Mouse (Mus musculus) frontal cortex, postnatal 25 days (tissue): ENCODE results near the gene Taar6.
A peak's percentile ranks its signal among the peaks of the same experiment; 100 is the strongest.

Source experiments
- DNase-seq, 2 experiments: peaks; one replicate each; pipeline ENCODE4 v3.0.0; 2022; ENCODE audit warnings: low spot score in 2 of 2

Gene Taar6

DNA sequence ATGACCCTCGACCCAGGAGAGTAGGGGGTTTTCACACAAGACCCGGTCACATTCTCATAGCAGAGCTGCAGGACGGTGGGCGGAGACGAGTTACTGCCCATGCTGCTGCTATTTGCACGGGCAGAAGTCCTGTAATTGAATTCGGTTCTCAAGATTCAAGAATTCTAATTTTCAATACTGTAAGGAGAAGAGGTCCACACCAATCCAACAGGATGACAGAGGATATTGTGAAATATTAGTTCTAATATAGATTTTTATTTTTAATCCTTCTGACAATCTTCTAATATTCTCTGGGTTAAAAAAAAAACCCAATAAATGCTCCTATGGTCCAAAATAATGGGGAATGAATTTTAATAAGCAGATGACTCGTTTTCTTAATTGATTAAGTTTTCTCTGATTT lies at the start of gene Taar6:
Taar6 (minus strand) TSS at position 101 of the 400 bp plus-strand sequence.
- no peak for DNase-seq

DNA sequence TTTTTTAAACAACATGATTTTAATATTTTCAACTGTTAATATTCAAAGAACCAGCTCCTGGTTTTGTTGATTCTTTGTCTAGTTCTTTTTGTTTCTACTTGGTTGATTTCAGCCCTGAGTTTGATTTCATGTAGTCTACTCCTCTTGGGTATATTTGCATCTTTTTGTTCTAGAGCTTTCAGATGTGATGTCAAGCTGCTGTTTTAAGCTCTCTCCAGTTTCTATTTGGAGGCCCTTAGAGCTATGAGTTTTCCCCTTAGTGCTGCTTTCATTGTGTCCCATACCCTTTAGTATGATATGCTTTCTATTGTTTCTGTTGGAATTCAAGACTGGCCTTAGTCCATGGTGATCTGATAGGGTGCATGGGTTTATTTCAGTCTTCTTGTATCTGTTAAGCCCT lies 45.9 kb upstream of the Taar6 start:
- DNase-seq = no peak

DNA sequence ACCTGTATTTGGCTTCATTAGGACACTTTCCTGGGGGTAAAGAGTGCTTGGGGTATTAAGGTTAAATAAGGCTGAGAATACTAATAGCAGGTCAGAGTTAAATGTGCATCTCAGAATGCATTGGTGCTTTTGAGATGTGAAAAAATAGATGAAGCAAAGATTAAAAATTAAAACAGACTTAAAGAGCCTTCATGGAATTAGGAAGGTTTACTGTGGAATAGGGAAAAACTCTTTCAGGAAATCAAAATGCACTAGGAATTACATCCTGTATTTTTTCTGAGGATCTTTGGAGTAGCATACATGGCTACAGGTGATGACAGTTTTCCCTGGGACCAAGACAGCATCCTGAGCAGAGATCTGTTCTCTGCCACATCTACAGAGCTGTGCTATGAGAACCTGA lies 41.5 kb upstream of the Taar6 start, which contains the start of gene Taar7d:
Taar7d (plus strand) TSS at position 301 of the 400 bp plus-strand sequence.
- DNase-seq = no peak

DNA sequence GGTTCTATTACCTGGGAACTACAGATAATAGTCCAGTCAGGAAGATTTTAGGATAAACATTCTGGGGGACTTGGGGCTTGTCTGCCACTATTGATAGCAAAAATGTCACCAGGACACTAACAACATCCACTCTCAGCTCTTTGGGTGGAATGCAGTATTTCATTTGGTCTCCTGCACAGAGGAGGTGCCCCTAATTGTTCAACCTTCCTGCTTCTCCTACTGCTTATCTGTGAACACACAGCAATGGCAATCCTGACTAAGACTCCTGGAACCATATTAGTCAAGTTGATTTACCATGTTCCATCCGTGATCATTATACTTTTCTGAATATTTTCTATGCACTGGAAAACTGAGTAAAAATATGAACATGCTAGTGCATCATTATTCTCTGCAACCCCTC lies 22.7 kb upstream of the Taar6 start:
- DNase-seq = no peak

DNA sequence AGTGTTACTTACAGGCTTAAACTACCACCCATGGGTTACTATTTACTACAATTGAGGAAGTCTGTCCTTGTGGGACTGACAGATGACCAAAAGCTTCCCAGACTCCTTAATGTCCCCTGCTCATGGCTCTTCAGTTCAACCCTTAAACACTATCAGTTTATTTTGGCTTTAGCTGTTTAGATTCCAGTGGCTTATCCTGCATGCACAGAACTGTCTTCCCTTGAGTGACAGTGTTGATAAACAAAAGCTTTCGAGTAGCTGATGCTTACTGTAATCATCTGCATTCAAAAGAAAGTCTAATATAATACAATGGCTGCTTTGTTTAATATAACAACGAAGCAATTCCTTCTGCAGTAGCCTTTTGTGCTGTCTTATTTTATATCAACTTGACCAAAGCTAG lies 21.6 kb upstream of the Taar6 start:
- DNase-seq = no peak

DNA sequence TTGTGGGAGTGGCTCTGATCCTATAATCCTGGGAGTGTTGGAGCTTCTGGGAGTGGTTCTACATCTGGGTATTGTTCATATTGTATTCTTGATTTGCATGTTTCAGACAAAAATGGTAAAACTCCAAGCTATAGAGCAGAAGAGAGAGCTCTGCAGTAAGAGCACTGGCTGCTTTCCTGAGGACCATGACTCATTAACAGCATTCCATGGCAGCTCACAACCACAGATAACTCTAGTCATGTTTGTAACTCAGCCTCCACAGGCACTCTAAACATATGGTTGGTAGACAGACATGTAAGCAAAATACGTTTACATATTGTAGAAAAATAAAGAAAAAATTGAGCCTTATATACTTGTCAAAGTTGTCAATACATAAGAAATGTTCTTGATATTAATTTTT lies 21.0 kb upstream of the Taar6 start:
- DNase-seq = no peak

DNA sequence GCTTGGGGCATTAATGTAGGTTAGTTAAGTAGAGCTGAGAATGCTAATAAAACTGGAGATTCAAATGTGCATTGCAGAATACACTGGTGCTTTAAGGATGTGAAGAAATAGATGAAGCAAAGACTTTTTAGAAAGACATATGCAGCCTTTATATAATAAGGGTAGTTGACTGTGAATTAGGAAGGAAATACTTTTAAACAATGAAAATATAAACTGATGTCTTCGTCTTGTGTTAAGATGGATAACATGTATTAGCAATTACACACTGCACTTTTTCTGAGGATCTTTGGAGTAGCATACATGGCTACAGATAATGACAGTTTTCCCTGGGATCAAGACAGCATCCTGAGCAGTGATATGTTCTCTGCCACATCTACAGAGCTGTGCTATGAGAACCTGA lies 14.2 kb upstream of the Taar6 start, which contains the start of gene Taar7b:
Taar7b (plus strand) TSS at position 301 of the 400 bp plus-strand sequence.
- no peak for DNase-seq

DNA sequence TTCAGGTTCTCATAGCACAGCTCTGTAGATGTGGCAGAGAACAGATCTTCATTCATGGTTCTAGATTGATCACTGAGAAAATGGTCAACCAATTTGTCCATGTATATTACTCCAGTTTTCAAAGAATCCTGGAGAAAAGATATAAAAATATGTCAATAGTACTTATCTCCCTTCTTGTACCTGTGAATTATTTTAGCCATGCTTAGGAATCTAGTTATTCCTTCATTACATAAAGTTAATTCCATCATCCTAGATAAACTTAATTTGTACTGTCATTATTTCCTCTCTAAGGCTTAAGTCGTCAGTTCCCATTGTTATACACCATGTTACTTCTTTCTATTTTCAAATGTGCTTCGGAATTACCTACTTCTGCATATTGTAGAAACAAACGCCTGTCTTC lies 7.9 kb upstream of the Taar6 start, which contains the start of gene Taar7a:
Taar7a (minus strand) TSS at position 101 of the 400 bp plus-strand sequence.
- DNase-seq = no peak

DNA sequence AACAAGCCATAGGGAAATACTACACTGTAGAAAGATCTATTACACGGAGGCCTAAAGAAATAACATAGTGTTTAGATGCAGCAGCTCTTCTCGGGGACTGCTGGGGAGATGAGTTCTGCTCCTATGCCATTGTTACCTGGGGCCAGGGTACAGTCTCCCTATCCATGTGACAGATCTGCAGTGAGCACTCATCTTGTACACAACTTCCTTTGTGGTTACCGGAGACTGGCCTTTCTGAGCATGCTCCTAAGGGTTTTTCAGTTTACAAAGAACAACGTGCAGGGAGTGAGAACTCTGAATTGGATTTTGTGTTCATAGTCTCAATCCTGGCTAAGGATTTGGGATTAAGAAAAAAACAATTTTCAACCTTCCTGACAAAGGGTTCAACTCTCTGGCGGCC lies 973 bp upstream of the Taar6 start:
- no peak for DNase-seq

DNA sequence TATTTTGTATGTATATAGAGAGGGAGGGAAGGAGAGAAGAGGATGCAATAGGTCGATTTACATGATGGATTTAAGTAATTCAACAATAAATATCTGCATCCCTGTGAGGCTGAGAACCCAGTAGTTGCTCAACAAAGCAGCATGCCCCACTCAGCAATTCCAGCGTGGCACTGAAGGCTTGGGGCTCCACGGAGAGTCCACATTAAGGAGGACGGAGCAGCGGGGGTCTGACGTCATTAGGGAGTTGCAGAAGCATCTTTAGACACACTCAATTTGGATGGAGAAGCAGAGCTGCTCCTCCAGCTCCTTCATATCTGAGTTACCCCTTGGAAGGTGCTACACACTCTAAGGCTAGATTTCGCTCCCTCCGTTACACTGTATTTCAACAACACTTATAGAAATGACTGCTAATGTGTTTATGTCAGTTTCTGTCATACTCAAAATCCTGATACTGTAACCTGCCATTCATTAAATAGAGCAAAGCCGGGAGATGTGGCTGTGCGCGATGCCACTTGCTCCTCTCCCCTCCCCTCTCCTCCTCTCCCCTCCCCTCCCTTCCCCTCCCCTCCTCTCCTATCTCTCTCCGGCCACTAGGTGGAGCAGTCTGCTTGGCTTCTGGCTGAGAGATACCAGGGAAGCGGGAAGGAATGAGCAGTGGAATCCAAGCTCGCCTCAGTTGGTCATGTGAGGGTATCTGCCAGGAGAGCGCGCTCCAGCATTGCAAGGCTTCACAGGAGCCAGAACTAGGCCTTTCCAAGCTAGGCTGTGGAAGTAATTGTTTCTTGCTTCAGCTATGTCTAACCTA lies 6.3 kb downstream of the Taar6 start:
- peak; percentile 40 to 53 for DNase-seq

DNA sequence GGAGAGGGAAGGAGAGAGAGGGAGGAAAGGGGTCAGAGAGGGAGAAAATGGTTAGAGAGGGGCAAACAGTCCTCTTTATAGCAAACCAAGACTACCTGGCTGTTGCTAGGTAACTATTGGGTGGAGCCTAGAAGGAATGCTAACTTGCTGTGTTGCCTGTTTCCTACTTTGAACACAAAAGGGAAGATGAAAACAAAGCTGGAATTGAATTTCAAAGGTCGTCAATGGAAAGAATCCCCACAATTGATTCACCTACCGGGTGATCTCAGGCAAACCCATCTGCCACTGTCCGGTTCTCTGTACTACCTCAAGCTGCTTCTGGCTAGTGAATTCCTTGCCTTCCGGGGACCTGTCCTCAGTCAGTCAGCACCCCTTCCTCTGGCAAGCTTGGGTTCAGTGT lies 7.5 kb downstream of the Taar6 start:
- no peak for DNase-seq

DNA sequence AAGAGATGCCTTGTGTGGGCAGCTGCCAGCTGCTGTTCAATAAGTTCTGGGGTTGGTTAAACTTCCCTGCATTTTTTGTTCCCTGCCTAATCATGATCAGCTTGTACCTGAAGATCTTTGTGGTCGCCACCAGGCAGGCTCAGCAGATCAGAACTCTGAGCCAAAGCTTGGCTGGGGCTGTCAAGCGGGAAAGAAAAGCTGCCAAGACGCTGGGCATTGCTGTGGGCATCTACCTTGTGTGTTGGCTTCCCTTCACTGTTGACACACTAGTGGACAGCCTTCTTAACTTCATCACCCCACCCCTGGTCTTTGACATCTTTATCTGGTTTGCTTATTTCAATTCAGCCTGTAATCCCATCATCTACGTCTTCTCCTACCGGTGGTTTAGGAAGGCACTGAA lies 14.2 kb downstream of the Taar6 start:
- DNase-seq = no peak

DNA sequence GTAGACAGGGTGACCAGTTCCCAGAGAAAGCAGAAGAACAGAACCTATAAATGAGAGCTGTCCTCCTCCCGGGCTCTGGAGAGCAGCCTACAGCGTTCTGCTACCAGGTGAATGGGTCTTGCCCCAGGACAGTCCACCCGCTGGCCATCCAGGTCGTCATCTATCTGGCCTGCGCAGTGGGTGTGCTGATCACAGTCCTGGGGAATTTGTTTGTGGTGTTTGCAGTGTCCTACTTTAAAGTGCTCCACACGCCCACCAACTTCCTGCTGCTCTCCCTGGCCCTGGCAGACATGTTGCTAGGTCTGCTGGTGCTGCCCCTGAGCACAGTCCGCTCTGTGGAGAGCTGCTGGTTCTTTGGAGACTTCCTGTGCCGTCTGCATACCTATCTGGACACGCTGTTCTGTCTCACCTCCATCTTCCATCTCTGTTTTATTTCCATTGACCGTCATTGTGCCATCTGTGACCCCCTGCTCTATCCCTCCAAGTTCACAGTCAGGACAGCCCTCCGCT lies 14.7 kb downstream of the Taar6 start, which contains the start of gene Taar5:
Taar5 (plus strand) TSS at position 51 of the 510 bp plus-strand sequence.
- no peak for DNase-seq

DNA sequence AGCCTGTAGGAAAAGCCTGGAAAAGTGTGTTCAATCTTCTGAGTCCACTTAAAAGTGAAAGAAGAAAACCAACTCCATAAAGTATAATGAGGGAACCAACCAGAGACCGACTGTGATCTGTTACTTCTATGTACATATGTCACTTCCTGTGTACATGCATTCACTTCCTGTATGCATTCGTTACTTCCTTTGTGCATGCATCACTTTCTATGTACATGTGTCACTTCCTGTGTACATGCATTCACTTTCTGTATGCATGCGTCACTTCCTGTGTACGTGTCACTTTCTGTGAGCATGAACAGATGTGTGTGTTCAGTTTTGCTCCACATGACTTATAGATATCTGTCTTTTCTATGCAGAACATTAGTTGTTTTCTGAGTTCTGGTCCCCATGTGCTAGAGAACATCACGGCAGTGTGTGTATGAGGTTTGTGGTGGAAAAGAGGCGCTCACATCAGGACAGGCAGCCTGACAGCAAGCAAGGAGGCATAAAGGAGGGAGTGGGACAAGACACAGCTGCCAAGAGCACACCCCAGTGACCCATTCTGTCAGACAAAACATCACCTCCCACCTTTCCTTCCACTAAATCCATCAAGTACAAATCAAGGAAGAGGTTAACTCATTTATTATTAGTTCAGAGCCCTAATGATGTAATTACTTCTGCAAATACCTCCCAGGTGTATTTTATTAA lies 20.4 kb downstream of the Taar6 start:
- DNase-seq = no peak

DNA sequence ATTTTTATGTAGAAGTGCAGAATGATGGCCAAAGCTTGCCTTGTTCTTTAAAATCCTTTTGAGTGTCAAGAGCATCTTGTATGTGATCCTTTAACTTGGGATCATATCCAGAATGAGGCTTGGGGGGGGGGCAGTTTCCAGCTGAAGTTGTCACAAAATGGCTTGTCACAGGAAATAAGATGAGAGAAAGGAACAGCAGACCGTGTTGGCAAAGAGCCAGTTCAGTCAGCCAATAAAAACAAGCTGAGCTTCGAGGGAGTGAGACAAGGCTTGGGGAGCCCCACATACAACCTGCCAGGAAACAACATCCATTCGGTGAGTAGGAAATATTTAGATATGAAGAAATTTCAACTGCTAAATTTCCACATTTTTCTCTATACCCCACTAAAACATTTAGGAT lies 22.0 kb downstream of the Taar6 start:
- DNase-seq = no peak

DNA sequence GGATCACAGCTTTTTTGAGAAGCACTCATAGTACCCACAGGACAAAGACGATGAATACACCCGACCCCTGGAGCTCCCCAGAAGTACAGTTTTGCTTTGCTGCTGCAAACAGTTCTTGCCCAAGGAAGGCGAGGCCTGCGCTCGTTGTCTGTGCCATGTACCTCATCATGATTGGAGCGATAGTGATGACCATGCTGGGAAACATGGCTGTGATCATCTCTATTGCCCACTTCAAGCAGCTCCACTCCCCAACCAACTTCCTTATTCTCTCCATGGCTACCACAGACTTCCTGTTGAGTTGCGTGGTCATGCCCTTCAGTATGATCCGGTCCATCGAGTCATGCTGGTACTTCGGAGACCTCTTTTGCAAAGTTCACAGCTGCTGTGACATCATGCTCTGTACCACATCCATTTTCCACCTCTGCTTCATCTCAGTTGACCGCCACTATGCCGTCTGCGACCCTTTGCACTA lies 25.0 kb downstream of the Taar6 start, which contains the start of gene Taar4:
Taar4 (plus strand) TSS at position 51 of the 472 bp plus-strand sequence.
- no peak for DNase-seq

DNA sequence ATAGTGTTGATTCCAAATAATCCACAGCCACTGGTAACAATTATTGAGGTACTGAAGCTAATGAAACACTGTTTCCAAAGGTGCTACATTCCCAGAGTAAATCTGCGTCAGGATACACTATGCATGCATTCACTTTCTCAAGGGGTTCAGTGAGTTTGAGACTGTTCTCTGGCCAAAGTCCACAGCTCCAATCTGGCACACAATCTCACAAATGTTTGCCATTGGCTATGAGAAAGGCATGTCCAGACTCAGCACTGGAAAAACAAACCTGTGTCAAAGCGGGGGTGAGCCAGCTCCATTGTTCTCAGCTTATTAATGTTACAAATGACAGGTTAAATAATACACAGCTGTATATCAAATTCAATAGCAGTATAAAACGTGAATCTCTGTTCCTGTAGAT lies 26.4 kb downstream of the Taar6 start:
- no peak for DNase-seq

DNA sequence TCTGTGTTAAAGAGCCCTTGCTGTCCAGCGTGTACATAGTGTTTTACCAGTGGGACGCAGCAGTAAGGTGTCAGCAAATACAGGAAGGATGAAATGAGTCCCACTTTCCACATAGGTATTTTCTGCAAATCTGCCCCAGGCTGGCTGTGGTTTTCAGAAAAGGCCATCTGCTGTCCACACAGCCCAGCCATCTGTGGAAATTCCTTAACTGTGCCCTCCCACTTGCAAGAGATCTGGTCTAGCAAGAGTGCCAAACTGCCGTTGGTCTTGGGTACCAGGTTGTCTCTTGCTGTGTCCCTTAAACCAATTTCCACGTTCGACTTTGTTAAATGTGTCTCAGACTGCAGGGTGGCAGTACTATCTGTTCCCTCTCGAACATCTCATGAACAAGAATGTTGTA lies 33.7 kb downstream of the Taar6 start:
- no peak for DNase-seq

DNA sequence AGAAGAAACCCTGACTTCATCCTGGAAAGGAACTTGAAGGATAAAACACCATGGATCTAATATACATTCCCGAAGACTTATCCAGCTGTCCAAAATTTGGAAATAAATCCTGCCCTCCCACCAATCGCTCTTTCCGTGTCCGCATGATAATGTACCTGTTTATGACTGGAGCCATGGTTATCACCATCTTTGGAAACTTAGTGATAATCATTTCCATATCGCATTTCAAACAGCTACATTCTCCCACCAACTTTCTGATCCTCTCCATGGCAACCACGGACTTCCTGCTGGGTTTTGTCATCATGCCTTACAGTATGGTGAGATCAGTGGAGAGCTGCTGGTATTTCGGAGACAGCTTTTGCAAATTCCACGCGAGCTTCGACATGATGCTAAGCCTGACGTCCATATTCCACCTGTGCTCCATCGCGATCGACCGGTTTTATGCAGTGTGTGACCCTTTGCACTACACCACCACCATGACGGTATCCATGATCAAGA lies 35.9 kb downstream of the Taar6 start, which contains the start of gene Taar3:
Taar3 (plus strand) TSS at position 51 of the 498 bp plus-strand sequence.
- no peak for DNase-seq

DNA sequence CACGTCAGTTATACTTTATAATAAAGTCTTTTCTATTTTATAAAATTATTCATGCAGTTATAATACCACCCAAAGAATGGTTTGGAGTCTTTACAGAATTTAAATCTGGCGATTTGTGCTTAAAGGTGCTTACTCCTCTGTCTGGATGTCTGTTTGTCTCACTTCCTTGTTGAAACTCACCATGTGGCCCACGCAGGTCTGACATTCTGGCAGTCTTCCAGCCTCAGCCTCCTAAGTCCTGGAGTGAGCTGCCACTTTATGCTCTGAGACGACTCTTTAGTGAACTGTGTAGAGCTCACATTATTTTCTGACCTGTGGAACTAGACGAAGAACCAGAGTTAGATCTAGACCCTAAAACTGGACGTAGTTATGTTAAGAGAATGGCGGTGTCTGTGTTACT lies 37.4 kb downstream of the Taar6 start:
- DNase-seq = no peak

DNA sequence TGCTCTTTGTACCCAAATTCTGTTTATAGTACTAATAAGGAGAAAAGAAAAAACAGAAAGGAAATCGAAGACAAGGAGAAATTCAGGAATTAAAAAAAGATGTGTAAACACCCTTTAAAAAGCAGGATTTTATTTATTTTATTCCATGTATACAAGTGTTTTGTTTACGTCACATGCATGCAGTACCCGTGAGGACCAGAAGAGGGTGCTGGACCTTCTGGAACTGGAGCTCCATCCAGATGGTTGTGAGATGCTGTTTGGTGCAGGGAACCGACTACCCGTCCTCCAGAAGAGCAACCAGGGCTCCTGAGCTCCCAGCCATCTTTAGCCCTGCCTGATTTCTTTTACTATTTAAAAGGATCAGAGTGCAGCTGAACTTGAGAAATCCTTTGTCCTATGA lies 43.0 kb downstream of the Taar6 start:
- DNase-seq = no peak

DNA sequence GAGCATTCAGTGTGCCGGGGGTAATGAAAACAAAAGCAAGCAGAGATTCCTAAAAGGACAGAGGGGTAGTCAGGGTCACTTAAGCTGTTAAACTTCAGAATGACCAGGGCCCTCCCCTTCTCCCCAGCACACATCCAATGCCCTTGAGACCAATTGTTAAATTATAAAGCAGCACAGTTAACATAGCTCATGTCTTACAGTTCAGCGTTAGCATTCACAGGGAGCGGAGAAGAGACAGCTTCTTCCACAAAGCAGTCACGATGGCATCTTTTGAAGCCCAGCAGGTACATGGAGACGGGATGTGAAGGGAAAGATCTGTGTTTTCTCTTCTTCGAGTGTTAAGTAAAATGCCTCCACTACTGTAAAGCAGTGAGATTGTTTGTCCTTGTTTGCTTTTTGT lies 47.1 kb downstream of the Taar6 start, which contains the start of gene Taar2:
Taar2 (plus strand) TSS at position 261 of the 400 bp plus-strand sequence.
- DNase-seq = no peak
